Mouse (Mus musculus) thymus, postnatal 10 days (tissue): ENCODE results near the gene Klk1b27.
"Not testable (repeated sequence)": the region's sequence is repeated elsewhere in the genome, so short reads cannot be mapped to it uniquely, and the experiment has no call there.

ENCODE experiments used
- DNase-seq, 2 experiments: peaks; one replicate each; pipeline ENCODE4 v3.0.0; 2021; ENCODE audit warnings: low spot score in 2 of 2

Gene Klk1b27

DNA sequence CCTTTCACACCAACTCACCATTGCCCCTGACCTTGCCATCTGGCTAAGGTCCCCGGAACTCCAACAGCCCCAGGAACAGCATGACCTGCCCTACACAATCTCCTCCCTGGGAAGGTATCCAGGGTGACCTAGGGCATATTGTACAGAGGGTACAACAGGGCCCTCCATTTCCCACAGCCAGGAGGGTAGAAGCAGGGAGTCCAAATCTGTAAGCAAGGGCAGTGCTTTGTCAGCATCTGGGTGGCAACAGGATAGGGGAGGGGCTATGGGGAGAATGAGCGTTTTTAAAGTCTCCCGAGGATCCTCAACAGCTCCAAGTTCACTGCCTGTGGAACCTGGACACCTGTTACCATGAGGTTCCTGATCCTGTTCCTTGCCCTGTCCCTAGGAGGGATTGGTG lies at the start of gene Klk1b27:
Klk1b27 (plus strand) TSS at position 301 of the 400 bp plus-strand sequence.
- not testable (repeated sequence) for DNase-seq

DNA sequence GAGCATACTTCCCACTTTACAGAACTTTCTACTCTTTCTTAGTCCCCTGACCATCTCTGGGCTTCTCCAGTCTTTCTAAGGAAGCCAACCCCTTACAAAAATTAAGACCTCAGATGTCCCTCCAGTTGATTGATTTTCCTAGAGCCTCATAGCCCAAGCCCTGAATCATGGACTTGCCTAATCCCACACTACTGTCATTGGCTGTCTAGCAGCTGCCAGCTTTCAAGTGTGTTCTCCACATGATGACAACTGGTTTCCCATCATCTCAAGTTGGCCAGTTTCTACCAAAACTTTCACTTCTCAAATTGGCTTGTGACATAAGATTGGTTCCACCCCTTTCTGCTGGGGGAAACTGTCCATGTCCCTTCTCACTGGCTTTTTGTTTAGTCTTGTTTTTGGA lies 47.2 kb upstream of the Klk1b27 start:
- DNase-seq, result no peak

DNA sequence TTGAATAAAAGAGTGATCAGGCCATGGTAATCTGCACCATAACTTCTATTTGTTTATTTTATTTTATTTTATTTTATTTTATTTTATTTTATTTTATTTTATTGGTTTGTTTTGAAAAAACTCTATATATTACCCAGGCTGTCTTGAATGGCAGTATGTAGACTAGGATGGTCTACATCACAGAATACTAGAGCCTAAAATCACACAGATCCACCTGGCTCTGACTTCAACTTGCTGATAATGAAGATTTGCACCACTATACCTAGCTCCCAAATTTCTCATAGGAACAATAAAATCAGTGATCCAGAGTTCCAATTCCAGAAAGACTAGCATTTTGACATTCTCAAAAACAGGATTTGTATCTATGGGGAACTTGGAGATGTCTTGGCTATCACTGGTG lies 40.2 kb upstream of the Klk1b27 start, which contains the start of gene Klk1b26:
Klk1b26 (plus strand) TSS at position 301 of the 400 bp plus-strand sequence.
- not testable (repeated sequence) for DNase-seq

DNA sequence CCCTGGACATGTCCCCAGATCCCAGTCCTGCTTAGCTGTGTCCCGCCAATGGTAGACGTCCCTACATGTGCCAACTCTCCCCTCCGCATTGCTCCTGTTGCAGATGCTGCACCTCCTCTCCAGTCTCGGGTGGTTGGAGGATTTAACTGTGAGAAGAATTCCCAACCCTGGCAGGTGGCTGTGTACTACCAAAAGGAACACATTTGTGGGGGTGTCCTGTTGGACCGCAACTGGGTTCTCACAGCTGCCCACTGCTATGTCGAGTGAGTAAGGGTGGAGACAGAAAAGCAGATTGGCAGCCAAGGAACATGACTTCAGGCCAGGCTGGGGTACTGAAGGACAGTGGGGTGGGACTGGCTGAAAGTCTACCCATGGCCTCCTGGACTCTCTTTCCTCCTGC lies 37.4 kb upstream of the Klk1b27 start:
- DNase-seq, result not testable (repeated sequence)

DNA sequence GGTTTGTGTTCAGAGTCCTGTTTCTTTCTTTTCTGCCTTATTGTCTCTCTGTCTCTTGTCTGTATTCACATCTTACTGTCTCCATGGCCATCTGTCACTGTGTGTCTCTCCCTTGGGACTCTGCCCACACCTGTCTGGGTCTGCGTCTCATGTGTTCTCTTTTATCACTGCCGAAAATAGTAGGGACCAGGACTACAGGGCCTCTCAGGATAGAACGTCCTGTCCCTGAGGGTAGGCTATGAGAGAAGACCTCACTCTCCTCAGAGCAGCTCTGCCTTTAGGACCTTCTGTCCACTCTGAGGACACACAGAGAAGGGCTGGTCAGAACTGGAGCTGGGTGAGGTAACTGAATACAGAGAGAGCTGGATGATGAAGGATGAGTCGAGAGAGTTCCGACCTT lies 37.0 kb upstream of the Klk1b27 start:
- DNase-seq, result no peak

DNA sequence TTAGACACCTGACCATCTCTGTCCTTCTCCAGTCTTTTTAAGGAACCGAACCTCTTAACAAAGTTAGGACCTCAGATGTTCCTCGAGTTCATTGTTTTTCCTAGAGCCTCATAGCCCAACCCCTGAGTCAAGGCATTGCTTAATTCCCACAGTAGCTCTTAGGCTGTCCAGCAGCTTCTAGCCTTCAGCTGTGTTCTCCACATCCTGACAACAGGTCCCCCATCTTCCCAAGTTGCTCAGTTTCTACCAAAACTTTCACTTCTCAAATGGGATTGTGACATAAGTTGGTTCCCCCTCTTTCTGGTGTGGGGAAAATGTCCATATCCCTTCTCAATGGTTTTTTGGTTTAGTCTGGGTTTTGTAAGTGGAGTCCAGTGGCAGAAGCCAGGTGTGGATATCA lies 20.0 kb downstream of the Klk1b27 start:
- no peak for DNase-seq

DNA sequence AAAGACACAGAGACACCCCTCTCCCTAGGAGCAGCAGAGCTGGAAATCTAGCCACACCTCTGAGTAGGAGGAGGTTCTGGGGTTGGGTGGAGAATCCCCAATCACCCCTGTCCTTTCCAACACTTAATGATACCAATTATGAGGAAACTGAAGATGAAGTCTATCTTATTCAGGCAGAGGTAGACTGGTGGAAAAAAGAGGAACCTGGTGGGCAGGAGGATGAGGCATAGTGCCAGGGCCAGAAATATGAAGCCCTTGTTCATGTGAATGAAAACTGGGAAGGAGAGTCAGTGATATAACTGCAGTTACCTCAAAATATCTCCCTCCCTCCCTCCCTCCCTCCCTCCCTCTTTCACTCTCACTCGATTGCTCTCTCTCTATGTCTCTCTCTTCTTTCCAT lies 25.6 kb downstream of the Klk1b27 start:
- DNase-seq, result no peak

DNA sequence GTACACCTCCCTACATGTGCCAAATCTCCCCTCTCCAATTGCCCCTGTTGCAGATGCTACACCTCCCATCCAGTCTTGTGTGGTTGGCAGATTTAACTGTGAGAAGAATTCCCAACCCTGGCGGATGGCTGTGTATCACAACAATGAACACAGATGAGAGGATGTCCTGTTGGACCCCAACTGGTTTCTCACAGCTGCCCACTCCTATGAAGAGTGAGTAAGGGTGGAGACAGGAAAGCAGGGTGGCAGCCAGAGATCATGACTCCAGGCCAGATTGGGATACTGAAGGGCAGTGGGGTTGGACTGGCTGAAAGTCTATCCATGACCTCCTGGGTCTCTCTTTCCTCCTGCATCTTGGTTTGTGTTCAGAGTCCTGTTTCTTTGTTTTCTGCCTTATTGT lies 44.0 kb downstream of the Klk1b27 start:
- no peak for DNase-seq

DNA sequence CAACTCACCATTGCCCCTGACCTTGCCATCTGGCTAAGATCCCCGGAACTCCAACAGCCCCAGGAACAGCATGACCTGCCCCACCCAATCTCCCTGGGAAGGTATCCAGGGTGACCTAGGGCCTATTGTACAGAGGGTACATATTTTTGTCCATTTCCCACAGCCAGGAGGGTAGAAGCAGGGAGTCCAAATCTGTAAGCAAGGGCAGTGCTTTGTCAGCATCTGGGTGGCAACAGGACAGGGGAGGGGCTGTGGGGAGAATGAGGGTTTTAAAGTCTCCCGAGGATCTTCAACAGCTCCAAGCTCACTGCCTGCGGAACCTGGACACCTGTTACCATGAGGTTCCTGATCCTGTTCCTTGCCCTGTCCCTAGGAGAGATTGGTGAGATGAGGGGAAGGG lies 49.9 kb downstream of the Klk1b27 start, which contains the start of gene Klk1b21:
Klk1b21 (plus strand) TSS at position 301 of the 400 bp plus-strand sequence.
- DNase-seq, result not testable (repeated sequence)
